ENCODE assay signal across 7 mouse cellular contexts in genomic region chr8:125532953-125533352, GRCm38 (mm10). TPM values are rescaled to one million over a fixed set of nuclear protein-coding genes. Genes with fewer than 3 reads are reported as not detected.
A peak's percentile ranks its signal among the peaks of the same experiment; 100 is the strongest.
DNase-seq lines count a peak whose midpoint lies in the region; ATAC-seq lines count a peak whose summit lies in the region.

No protein-coding gene starts in this region.

- peak; percentile 81 for DNase-seq in adrenal gland, postnatal 14 days
- DNase-seq in layer of hippocampus, postnatal 36 days, result no peak

- peak; percentile 27; the same call in 1 of the 2 replicates for ATAC-seq in liver, embryonic 16.5 days (ENCODE audit: low read depth)
- no peak for ATAC-seq in liver, embryonic 12.5 days
- 0 out of 2 replicates have a peak, but pooled peaks have one; percentile 28 for ATAC-seq in heart, embryonic 15.5 days (replicated peaks; ENCODE audit: insufficient number of reproducible peaks, insufficient read depth, low FRiP score, low read depth)
- ATAC-seq in limb, embryonic 13.5 days (ENCODE audit: low FRiP score, low read depth), result no peak
- no peak for ATAC-seq in monocyte, adult 5-6 weeks (replicated peaks; ENCODE audit: insufficient number of reproducible peaks, low FRiP score, low TSS enrichment, poor library complexity, severe bottlenecking)

- WGBS in liver, embryonic 16.5 days (ENCODE audit: insufficient replicate concordance), result 65% methylated on average over 8 of the region's 8 CpGs
- 73% methylated on average over 8 of the region's 8 CpGs for WGBS in liver, embryonic 12.5 days (ENCODE audit: insufficient replicate concordance)
- WGBS in heart, embryonic 15.5 days, result 54% methylated on average over 8 of the region's 8 CpGs
- WGBS in limb, embryonic 13.5 days, result 81% methylated on average over 8 of the region's 8 CpGs

- no peak overlapping the region for H3K9ac ChIP-seq in liver, embryonic 16.5 days (ENCODE audit: low read depth, low read length)
- no peak overlapping the region for H3K9ac ChIP-seq in liver, embryonic 12.5 days
- no peak overlapping the region for H3K9ac ChIP-seq in heart, embryonic 15.5 days
- no peak overlapping the region for H3K9ac ChIP-seq in limb, embryonic 13.5 days

- no peak overlapping the region for H3K27ac ChIP-seq in liver, embryonic 16.5 days (ENCODE audit: low read length)
- H3K27ac ChIP-seq in liver, embryonic 12.5 days, result no peak overlapping the region
- peak overlapping the region; percentile 84 for H3K27ac ChIP-seq in heart, embryonic 15.5 days
- peak overlapping the region; percentile 7; the same call in 1 of the 2 replicates for H3K27ac ChIP-seq in limb, embryonic 13.5 days

- H3K36me3 ChIP-seq in liver, embryonic 16.5 days (ENCODE audit: control insufficient read depth, insufficient read depth), result no peaks in the 10 kb centered on the region
- 0 out of 2 replicates have a peak, but pooled peaks cover 4% of the 10 kb centered on the region for H3K36me3 ChIP-seq in liver, embryonic 12.5 days
- no peaks in the 10 kb centered on the region; the same call in 1 of the 2 replicates for H3K36me3 ChIP-seq in heart, embryonic 15.5 days
- peaks cover 9% of the 10 kb centered on the region for H3K36me3 ChIP-seq in limb, embryonic 13.5 days

- H3K4me3 ChIP-seq in liver, embryonic 16.5 days (ENCODE audit: low read depth, low read length), result no peak overlapping the region
- H3K4me3 ChIP-seq in liver, embryonic 12.5 days, result no peak overlapping the region
- no peak overlapping the region for H3K4me3 ChIP-seq in heart, embryonic 15.5 days
- H3K4me3 ChIP-seq in limb, embryonic 13.5 days, result no peak overlapping the region

- H3K27me3 ChIP-seq in liver, embryonic 16.5 days (ENCODE audit: control insufficient read depth, insufficient read depth, low read depth, low read length), result no peaks in the 10 kb centered on the region
- no peaks in the 10 kb centered on the region for H3K27me3 ChIP-seq in liver, embryonic 12.5 days (replicated peaks)
- no peaks in the 10 kb centered on the region for H3K27me3 ChIP-seq in heart, embryonic 15.5 days
- H3K27me3 ChIP-seq in limb, embryonic 13.5 days, result no peaks in the 10 kb centered on the region; the same call in 1 of the 2 replicates

- no peak overlapping the region for H3K4me2 ChIP-seq in liver, embryonic 16.5 days (ENCODE audit: low read depth, low read length)
- H3K4me2 ChIP-seq in liver, embryonic 12.5 days, result no peak overlapping the region
- H3K4me2 ChIP-seq in heart, embryonic 15.5 days, result no peak overlapping the region
- H3K4me2 ChIP-seq in limb, embryonic 13.5 days (replicated peaks), result no peak overlapping the region

- peaks cover 5% of the 10 kb centered on the region; the same call in 1 of the 2 replicates for H3K4me1 ChIP-seq in liver, embryonic 16.5 days (ENCODE audit: control insufficient read depth, low read depth, low read length)
- H3K4me1 ChIP-seq in liver, embryonic 12.5 days, result peaks cover 31% of the 10 kb centered on the region
- peaks cover 83% of the 10 kb centered on the region for H3K4me1 ChIP-seq in heart, embryonic 15.5 days (replicated peaks)
- peaks cover 63% of the 10 kb centered on the region for H3K4me1 ChIP-seq in limb, embryonic 13.5 days

- no peaks in the 10 kb centered on the region for H3K9me3 ChIP-seq in liver, embryonic 16.5 days (replicated peaks; ENCODE audit: control insufficient read depth, low read length)
- H3K9me3 ChIP-seq in liver, embryonic 12.5 days (replicated peaks), result no peaks in the 10 kb centered on the region
- H3K9me3 ChIP-seq in heart, embryonic 15.5 days (replicated peaks), result no peaks in the 10 kb centered on the region
- no peaks in the 10 kb centered on the region for H3K9me3 ChIP-seq in limb, embryonic 13.5 days

RNA-seq across cellular contexts. Expression of gene Sipa1l2, which starts 36.7 kb away (rescaled TPM):
- polyA plus RNA-seq in liver, embryonic 16.5 days (2015; fragmentation: Nextera tagmentation; extraction: Ambion mirVana), result 0.83 and 1.1 TPM in 2 replicates
- 1.9 and 2.3 TPM in 2 replicates for polyA plus RNA-seq in liver, embryonic 12.5 days (2016; fragmentation: Nextera tagmentation; extraction: Ambion mirVana)
- 36.6 and 37.9 TPM in 2 replicates for total RNA-seq in adrenal gland, postnatal 14 days (2021)
- 20.6 and 24.5 TPM in 2 replicates for polyA plus RNA-seq in heart, embryonic 15.5 days (2015; fragmentation: Nextera tagmentation; extraction: Ambion mirVana)
- polyA plus RNA-seq in limb, embryonic 13.5 days (2015; fragmentation: Nextera tagmentation; extraction: Ambion mirVana), result 12.9 and 17.2 TPM in 2 replicates
- 10 to 100 TPM; 60.7 to 73.7 TPM for total RNA-seq in layer of hippocampus, postnatal 36 days (2021)
- 14.4 to 15.8 TPM (median 15.8 TPM) in 3 replicates for total RNA-seq in monocyte, adult 5-6 weeks (2017)

Comparison
In these comparisons a context has a peak if more than half of its experiments do, and no peak if none do; other contexts are left out.
1. ATAC-seq: peak in liver, embryonic 16.5 days (single experiment) and heart, embryonic 15.5 days (single experiment); none in liver, embryonic 12.5 days (single experiment), limb, embryonic 13.5 days (single experiment) and monocyte, adult 5-6 weeks (single experiment).
2. H3K27ac ChIP-seq: peak in heart, embryonic 15.5 days (single experiment) and limb, embryonic 13.5 days (single experiment); none in liver, embryonic 16.5 days (single experiment) and liver, embryonic 12.5 days (single experiment).